Mouse (Mus musculus): Measurements from ENCODE around the gene Ybx2. TPM values are rescaled to one million over a fixed set of nuclear protein-coding genes. Genes with fewer than 3 reads are reported as not detected.

Gene Ybx2
- polyA plus RNA-seq, 1 experiment from 2014 or later: 5.0 TPM

DNA sequence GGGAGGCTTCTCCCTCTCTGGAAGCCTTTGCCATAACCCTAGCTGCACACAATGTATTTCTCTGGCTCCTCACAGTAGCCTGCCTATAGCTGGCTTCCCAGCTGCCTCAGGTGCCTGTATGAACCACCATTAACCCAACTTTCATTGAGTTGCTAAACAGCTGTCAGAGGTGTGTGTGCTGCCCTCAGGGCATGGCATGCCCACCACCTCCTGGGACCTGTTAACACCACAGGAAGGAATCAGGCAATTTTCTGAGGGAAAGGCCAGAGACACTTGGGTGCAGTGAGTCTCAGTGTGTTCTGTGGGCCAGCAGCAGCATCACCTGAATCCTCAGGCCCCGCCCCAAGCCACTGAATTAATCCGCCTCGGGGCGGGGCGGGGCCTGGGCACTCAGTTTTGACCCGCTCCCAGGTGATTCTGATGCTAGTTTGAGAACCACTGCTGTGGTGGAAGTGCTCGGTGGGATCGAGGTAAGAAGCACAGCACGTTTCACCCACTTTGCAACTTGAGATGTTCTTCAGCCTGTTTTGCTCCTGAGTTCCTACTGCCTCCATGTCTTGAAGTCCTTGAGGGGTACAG, 2.9 kb downstream of the Ybx2 start:
- H3K36me3 ChIP-seq: no peaks in the 10 kb centered on the region
- peaks cover 50% of the 10 kb centered on the region for H3K27me3 ChIP-seq
- ATAC-seq (ENCODE audit: low read depth): no peak
- no peak overlapping the region for H3K9ac ChIP-seq
- H3K4me1 ChIP-seq (replicated peaks): peaks cover 26% of the 10 kb centered on the region
- no peak overlapping the region for H3K27ac ChIP-seq (replicated peaks)
- H3K4me3 ChIP-seq: no peak overlapping the region
- no peak overlapping the region for H3K4me2 ChIP-seq
- no peaks in the 10 kb centered on the region for H3K9me3 ChIP-seq
- WGBS: 32% methylated on average over 9 of the region's 9 CpGs

DNA sequence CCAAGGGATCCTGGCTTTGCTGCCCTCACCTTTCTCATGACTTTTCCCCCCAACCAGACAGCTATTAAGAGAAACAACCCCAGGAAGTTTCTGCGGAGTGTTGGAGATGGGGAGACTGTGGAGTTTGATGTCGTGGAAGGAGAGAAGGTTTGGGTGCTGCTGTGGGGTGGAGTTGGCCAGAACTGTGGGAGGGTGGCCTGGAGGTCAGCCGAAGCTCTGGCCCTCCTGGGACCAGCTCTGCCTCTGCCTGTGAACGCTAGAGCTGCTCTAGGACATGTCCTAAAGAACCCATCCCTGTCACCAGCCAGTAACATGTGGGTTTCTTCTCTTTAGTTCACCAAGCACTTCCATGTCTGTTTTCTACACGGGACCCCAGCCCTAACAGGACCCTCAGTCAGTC, 3.6 kb downstream of the Ybx2 start:
- Histone ChIP-seq H3K4me2 (no peak overlapping the region), H3K27ac (replicated peaks) (no peak overlapping the region), H3K36me3 (no peaks in the 10 kb centered on the region), H3K4me1 (replicated peaks) (peaks cover 26% of the 10 kb centered on the region), H3K27me3 (peaks cover 50% of the 10 kb centered on the region), H3K4me3 (no peak overlapping the region), H3K9me3 (no peaks in the 10 kb centered on the region), H3K9ac (no peak overlapping the region)
- WGBS: 60% methylated on average over 5 of the region's 5 CpGs
- no peak for ATAC-seq (ENCODE audit: low read depth)

DNA sequence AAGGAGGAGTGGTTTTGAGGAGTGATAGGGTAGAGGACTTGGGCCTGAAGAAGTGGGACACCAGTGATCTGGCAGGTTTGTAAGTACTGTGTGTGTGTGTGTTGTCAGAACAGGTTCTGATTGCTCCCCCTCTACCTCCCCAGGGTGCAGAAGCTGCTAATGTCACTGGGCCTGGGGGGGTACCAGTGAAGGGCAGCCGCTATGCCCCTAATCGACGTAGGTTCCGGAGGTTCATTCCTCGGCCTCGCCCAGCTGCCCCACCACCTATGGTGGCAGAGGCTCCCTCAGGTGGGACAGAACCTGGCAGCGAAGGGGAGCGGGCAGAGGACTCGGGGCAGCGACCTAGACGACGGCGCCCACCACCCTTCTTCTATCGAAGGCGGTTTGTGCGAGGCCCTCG, 4.1 kb downstream of the Ybx2 start:
- Histone ChIP-seq H3K4me3 (no peak overlapping the region), H3K9ac (no peak overlapping the region), H3K27me3 (peaks cover 45% of the 10 kb centered on the region), H3K9me3 (no peaks in the 10 kb centered on the region), H3K27ac (replicated peaks) (no peak overlapping the region), H3K4me1 (replicated peaks) (peaks cover 23% of the 10 kb centered on the region), H3K4me2 (no peak overlapping the region), H3K36me3 (no peaks in the 10 kb centered on the region)
- ATAC-seq (ENCODE audit: low read depth): no peak
- 95% methylated on average over 17 of the region's 17 CpGs for WGBS

DNA sequence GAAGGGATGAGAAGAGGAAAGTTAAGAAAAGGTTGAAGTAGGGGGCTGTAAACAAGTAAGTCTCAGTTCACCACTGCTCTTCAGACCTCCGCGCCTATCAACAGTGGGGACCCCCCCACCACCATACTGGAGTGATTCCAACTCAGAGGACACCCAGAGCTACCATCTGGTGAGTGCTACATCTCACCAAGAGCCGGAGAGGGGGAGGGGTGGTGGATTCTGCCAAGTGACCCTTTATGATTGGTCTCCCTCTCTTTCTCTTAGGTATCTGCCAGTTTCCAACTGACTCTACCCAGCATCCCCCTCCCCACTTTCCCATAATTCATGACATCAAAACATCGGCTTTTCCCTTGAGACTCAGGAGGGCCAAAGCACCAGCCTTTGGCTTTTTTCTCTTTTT, 5.4 kb downstream of the Ybx2 start:
- Histone ChIP-seq H3K9me3 (no peaks in the 10 kb centered on the region), H3K4me3 (no peak overlapping the region), H3K4me1 (replicated peaks) (peaks cover 16% of the 10 kb centered on the region), H3K4me2 (no peak overlapping the region), H3K9ac (no peak overlapping the region), H3K36me3 (no peaks in the 10 kb centered on the region), H3K27ac (replicated peaks) (no peak overlapping the region), H3K27me3 (peaks cover 39% of the 10 kb centered on the region)
- ATAC-seq (ENCODE audit: low read depth): no peak
- WGBS: 63% methylated on average over 4 of the region's 4 CpGs

DNA sequence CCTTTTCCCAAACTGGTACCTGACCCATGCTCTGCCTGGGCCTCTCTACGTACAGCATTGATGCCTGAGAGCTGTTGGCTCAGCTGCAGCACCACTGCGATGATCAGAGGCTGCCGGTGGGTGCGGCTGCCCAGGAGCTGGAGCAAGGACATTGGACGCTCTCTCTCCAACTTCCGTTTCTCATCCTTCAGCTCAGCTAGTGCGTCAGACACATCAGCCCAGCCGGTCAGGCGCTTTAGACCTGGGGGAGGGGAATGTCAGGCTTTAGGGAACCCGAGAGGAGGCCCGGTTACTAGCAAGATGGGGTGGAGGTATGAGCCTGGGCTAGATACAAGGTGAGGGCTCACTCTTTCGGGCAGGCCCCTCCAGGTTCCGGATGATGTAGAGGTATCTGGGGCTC, 9.6 kb downstream of the Ybx2 start:
- Histone ChIP-seq H3K27me3 (no peaks in the 10 kb centered on the region), H3K9me3 (no peaks in the 10 kb centered on the region), H3K4me2 (no peak overlapping the region), H3K9ac (no peak overlapping the region), H3K36me3 (no peaks in the 10 kb centered on the region), H3K4me1 (replicated peaks) (peaks cover 17% of the 10 kb centered on the region), H3K27ac (replicated peaks) (no peak overlapping the region), H3K4me3 (no peak overlapping the region)
- no peak for ATAC-seq (ENCODE audit: low read depth)
- WGBS: 83% methylated on average over 13 of the region's 13 CpGs

DNA sequence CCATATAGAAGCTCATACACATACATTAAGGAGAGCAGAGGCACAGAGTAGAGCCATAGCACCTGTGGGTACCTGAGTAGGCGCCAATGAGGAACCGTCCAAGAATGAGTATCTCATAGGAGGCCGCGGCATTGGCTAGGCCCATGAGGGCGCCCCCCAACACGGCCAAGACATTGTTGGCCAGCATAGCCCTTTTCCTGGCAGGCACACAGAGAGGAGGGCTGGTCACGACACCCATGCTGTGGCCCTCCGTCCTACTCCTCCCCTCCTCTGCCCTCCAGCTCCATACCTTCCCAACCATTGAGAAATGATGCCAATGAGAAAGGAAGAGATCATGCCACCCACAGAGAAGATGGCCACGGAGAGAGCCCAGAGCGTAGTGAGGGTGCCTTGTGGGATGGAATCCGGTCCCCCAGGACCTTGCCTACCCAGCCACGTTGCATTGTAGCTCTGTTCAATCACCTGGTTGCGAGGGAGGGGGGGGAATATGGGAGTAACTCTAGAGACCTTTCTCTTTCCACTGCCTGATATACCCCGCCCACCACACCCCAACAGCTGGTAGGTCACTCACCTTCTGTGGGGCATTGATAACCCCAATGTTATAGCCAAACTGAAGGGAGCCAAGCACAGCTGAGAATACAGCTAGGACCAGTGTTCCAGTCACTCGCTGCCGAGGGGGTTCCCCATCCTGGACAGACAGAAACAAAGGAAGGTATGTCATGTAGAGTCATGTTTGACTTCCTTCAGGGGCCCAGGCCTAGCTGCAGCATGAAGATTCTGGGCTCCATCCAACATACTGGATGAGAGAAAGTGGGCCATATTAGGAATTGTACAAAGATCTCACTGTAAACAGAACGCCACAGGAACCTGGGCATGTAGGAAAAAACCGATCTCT, 10.6 kb downstream of the Ybx2 start:
- no peaks in the 10 kb centered on the region for H3K36me3 ChIP-seq
- no peak overlapping the region for H3K4me3 ChIP-seq
- peaks cover 14% of the 10 kb centered on the region for H3K4me1 ChIP-seq (replicated peaks)
- no peak overlapping the region for H3K27ac ChIP-seq (replicated peaks)
- peak overlapping the region; percentile 56; the same call in 1 of the 2 replicates for H3K4me2 ChIP-seq
- peaks cover 3% of the 10 kb centered on the region; the same call in 1 of the 2 replicates for H3K27me3 ChIP-seq
- ATAC-seq (ENCODE audit: low read depth): no peak
- H3K9ac ChIP-seq: no peak overlapping the region
- 91% methylated on average over 18 of the region's 18 CpGs for WGBS
- H3K9me3 ChIP-seq: no peaks in the 10 kb centered on the region

DNA sequence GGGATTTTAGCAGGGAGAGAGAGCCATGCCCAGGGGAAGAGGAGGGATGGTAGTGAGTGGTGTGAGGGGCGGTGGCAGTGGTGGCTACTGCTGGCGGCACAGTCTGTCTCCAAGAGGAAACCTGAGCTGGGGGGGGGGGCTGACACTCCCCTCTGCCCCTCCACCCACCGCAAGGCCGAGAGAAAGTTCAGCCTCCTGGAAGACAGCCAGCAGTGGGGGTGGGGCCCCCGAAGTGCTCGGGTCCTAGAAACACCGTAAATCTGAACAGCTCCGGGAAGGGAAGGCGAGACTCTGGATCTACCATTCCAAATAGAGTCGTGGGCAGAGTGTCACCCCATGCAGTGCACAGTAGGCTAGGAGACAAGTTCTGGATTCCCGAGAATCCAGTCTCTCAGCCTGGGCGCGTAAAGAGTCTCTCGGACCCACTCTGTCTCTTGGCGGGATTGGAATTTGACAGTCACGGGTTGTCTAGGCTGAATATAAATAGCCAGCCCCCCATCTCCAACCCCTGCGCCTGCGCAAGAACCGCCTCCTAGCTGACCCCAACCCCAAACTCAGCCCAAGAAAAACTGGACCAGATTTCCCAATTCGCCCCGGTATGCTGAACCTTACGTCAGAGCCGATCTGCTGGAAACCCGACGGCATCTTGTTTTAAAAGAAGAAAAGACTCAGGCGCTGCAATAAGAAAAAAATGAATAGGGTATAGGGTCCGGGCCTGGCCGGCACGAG, 11.9 kb downstream of the Ybx2 start:
- Histone ChIP-seq H3K36me3 (no peaks in the 10 kb centered on the region), H3K27me3 (peaks cover 6% of the 10 kb centered on the region), H3K4me2 (peak overlapping the region; percentile 56), H3K4me1 (replicated peaks) (peaks cover 14% of the 10 kb centered on the region), H3K4me3 (peak overlapping the region; percentile 38), H3K27ac (replicated peaks) (peak overlapping the region; percentile 20; the same call in 1 of the 2 replicates), H3K9ac (peak overlapping the region; percentile 43), H3K9me3 (no peaks in the 10 kb centered on the region)
- peak; percentile 62 for ATAC-seq (ENCODE audit: low read depth)
- 5% methylated on average over 29 of the region's 29 CpGs for WGBS

DNA sequence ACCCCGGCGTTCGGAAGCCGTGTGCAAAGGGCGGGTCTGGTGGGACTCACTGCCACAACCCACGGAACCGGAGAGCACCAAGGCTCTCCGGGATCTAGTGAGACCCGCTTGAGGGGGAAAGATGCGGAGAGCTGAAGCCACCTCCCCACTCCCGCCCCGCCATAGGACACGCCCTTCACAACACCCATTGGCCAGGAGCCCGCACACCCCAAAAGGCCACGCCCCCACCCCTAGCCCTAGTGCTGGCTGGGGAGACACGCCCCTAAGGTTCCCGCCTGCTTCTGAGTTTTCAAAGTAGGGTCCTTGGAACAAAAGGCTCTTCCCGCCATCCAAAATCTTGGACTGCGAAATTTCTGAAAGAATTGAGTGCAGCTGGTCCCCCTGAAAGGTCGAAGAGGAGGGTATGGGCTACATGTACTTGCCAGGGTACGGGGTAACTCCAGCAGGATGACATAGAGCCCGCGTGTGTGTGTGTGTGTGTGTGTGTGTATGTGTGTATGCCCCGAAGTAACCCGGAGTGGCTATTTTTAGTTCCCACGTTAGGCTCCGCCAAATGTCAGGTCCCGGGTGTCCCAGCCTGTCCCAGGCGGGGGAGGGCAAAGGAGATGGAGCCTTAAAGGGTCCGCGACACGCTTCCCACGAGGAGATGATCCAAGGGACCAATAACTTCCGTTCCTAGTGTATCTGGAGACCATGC, 12.6 kb downstream of the Ybx2 start, which contains the start of gene Slc2a4:
Gene Slc2a4, minus strand, starts transcription at position 123 of the 697 bp plus-strand sequence.
- WGBS: under 1% methylated on average over 34 of the region's 34 CpGs
- peak within 1 kb of the TSS; percentile 20; the same call in 1 of the 2 replicates for H3K27ac ChIP-seq (replicated peaks)

DNA sequence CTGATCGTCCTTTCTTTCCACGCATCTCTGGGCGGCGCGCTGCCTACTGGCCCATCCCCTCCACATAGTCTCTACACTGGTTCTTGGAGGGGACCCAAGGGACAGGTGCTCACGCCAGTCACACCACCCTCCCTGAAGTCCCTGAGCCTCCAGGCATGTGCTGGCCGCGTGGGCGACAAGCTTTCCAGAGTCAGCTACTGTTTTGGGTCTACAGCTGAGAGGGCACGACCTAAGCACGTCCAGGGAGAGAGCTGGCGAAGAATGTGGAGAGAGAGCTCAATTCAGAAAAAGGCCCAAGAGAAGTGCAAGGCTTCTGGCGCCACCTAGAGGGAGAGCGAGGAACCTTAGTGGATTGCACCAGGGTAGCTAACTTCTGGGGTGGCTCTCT, 13.2 kb downstream of the Ybx2 start:
- peaks cover 14% of the 10 kb centered on the region for H3K4me1 ChIP-seq (replicated peaks)
- H3K9ac ChIP-seq: peak overlapping the region; percentile 10; the same call in 1 of the 2 replicates
- H3K27ac ChIP-seq (replicated peaks): 0 out of 2 replicates have a peak overlapping the region, but pooled peaks have one; percentile 20
- peaks cover 6% of the 10 kb centered on the region for H3K27me3 ChIP-seq
- H3K4me3 ChIP-seq: peak overlapping the region; percentile 38
- no peaks in the 10 kb centered on the region for H3K9me3 ChIP-seq
- H3K36me3 ChIP-seq: no peaks in the 10 kb centered on the region
- ATAC-seq (ENCODE audit: low read depth): peak; percentile 45
- peak overlapping the region; percentile 56 for H3K4me2 ChIP-seq
- under 1% methylated on average over 14 of the region's 14 CpGs for WGBS

More for the DNA sequence above, 12.6 kb downstream of the Ybx2 start, which contains the start of gene Slc2a4:
- Histone ChIP-seq H3K27me3 (peaks cover 6% of the 10 kb centered on the region), H3K9ac (peak within 1 kb of the TSS; percentile 43), H3K4me1 (replicated peaks) (peaks cover 14% of the 10 kb centered on the region), H3K4me3 (peak within 1 kb of the TSS; percentile 38), H3K4me2 (peak within 1 kb of the TSS; percentile 56), H3K36me3 (no peaks in the 10 kb centered on the region), H3K9me3 (no peaks in the 10 kb centered on the region)
- ATAC-seq (ENCODE audit: low read depth): peak; percentile 96

DNA sequence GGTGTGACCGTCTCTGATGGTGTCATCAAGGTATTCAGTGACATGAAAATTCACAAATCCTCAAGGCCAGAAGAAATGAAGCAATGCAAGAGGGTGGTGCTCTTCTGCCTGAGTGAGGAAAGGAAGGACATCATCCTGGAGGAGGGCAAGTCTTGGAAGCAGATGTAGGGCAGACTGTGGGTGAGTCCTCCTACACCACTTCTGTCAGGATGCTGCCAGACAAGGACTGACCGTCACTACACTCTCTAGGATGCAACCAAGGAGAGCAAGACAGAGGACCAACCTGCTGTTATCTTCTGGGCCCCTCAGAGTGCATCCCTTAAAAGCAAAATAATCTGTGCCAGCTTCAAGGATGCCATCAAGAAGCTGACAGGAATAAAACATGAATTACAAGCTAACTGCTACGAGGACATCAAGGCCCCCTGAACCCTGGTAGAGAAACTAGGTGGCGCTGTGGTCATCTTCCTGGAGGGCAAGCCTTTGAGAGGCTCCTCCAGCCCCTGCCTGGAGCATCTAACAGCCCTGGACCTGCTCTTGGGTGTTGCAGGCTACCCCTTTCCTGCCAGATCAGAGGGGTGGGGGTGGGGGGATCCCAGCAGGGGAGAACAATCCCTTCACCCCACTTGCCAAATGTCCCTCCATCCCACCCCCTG, 15.3 kb downstream of the Ybx2 start:
- H3K27me3 ChIP-seq: peaks cover 8% of the 10 kb centered on the region
- H3K27ac ChIP-seq (replicated peaks): no peak overlapping the region
- no peak overlapping the region for H3K9ac ChIP-seq
- no peaks in the 10 kb centered on the region for H3K9me3 ChIP-seq
- no peak overlapping the region for H3K4me2 ChIP-seq
- H3K4me1 ChIP-seq (replicated peaks): peaks cover 14% of the 10 kb centered on the region
- ATAC-seq (ENCODE audit: low read depth): no peak
- WGBS: 48% methylated on average over 4 of the region's 4 CpGs
- H3K4me3 ChIP-seq: no peak overlapping the region
- H3K36me3 ChIP-seq: no peaks in the 10 kb centered on the region

DNA sequence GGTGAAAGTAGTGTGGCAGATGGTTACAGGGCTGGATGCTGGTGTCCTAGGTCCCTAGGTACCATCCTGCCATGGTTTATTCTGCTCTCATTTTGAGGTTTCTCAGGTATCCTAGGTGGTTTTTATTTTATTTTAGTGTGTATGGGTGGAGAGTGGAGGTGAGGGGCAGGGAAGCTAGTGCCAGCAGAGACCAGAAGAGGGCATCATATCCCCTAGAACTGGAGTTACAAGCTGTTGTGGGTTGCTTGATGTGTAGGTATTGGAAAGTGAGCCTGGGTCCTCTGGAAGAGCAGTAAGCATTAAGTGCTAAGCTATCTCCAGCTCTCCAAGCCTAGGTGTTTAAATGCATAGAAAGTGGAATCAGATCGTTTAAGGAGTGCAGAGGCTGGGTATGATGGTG, 16.7 kb downstream of the Ybx2 start:
- 50% methylated on average over 1 of the region's 1 CpGs for WGBS
- Histone ChIP-seq H3K27ac (replicated peaks) (no peak overlapping the region), H3K9ac (no peak overlapping the region), H3K36me3 (no peaks in the 10 kb centered on the region), H3K4me1 (replicated peaks) (peaks cover 11% of the 10 kb centered on the region), H3K27me3 (peaks cover 20% of the 10 kb centered on the region), H3K4me3 (no peak overlapping the region), H3K4me2 (no peak overlapping the region), H3K9me3 (no peaks in the 10 kb centered on the region)
- ATAC-seq (ENCODE audit: low read depth): no peak

Measured in neural tube, embryonic 13.5 days (tissue).